Mouse (Mus musculus): ENCODE results near the gene Dhx9.

GRCm38 (mm10) chr1:153491822-153492221, 4.4 kb upstream of the Dhx9 start:
- TF ChIP-seq CTCF (IDR thresholded peaks at IDR 0.05; ENCODE audit: low read depth, low read length), result no peak
- no peak for TF ChIP-seq POLR2A (IDR thresholded peaks at IDR 0.05; ENCODE audit: extremely low read depth, insufficient read depth, low read length)

Measured in liver, adult 2 months (tissue).